Mouse (Mus musculus): ENCODE results near the gene Nap1l4. TPM values are rescaled to one million over a fixed set of nuclear protein-coding genes. Genes with fewer than 3 reads are reported as not detected.

Gene Nap1l4
- polyA plus RNA-seq, 1 experiment from 2014 or later = 192 TPM

Small RNA genes lying within 50 kb of the gene (microRNA-seq; reads per million reads assigned to microRNA genes)
- gene Mir7064 = 1.1 reads per million

Other genes with a start within 250 kb of the Nap1l4 start
- 522 and 653 TPM in 2 replicates for gene Cdkn1c, start 88.1 kb downstream of the Nap1l4 start, polyA plus RNA-seq (2015; fragmentation: Nextera tagmentation; extraction: Ambion mirVana)
- gene Slc22a18, start 75.4 kb downstream of the Nap1l4 start, polyA plus RNA-seq (2015; fragmentation: Nextera tagmentation; extraction: Ambion mirVana) = 18.2 and 22.7 TPM in 2 replicates
- 11.7 and 16.1 TPM in 2 replicates for gene Phlda2, start 46.0 kb downstream of the Nap1l4 start, polyA plus RNA-seq (2015; fragmentation: Nextera tagmentation; extraction: Ambion mirVana)
- gene Cars, start 51.0 kb upstream of the Nap1l4 start, polyA plus RNA-seq (2015; fragmentation: Nextera tagmentation; extraction: Ambion mirVana) = 56.4 and 62.8 TPM in 2 replicates
- gene Tnfrsf26, start 79.6 kb upstream of the Nap1l4 start, polyA plus RNA-seq (2015; fragmentation: Nextera tagmentation; extraction: Ambion mirVana) = 0.27 and 0.33 TPM in 2 replicates
- gene Tnfrsf22, start 100.6 kb upstream of the Nap1l4 start, polyA plus RNA-seq (2015; fragmentation: Nextera tagmentation; extraction: Ambion mirVana) = 3.4 and 4.5 TPM in 2 replicates
- 1.2 and 1.4 TPM in 2 replicates for gene Tnfrsf23, start 136.8 kb upstream of the Nap1l4 start, polyA plus RNA-seq (2015; fragmentation: Nextera tagmentation; extraction: Ambion mirVana)
- 26.4 and 29.0 TPM in 2 replicates for gene Osbpl5, start 207.9 kb upstream of the Nap1l4 start, polyA plus RNA-seq (2015; fragmentation: Nextera tagmentation; extraction: Ambion mirVana)
- not detected in 2 replicates for gene Mrgprg, start 217.9 kb upstream of the Nap1l4 start, polyA plus RNA-seq (2015; fragmentation: Nextera tagmentation; extraction: Ambion mirVana)
- gene Mrgpre, start 235.4 kb upstream of the Nap1l4 start, polyA plus RNA-seq (2015; fragmentation: Nextera tagmentation; extraction: Ambion mirVana) = 1.4 and 1.5 TPM in 2 replicates

All from intestine, embryonic 16.5 days (tissue).